Mouse (Mus musculus): ENCODE measurements around the gene Zfp101.

DNA sequence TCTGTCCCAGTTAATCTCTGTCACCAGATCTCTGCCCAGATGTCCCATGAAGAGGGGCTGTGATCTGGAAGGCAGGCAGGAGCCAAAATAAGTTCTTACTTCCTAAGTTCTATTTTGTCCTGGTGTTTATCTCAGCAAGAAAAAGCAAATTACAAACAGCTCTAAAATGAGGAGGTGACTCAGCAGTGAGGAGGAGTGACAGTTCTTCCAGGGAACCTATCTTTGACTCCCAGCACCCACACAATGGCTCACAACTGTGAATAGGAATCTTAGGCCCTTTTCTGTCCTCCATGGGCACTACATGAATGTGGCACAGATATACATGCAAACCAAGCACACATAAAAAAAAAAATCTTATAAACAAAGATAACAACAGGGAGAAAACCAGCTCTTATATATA lies 8.7 kb downstream of the Zfp101 start:
- TF ChIP-seq CTCF (IDR thresholded peaks at IDR 0.05; ENCODE audit: low read depth, low read length) (no peak), POLR2AphosphoS5 (IDR thresholded peaks at IDR 0.05; ENCODE audit: insufficient replicate concordance, low read depth, low read length) (no peak), GATA1 (IDR thresholded peaks at IDR 0.05; ENCODE audit: borderline replicate concordance, low read length) (no peak), TAL1 (conservative IDR thresholded peaks at IDR 0.05; ENCODE audit: low read depth, low read length) (no peak), GATA2 (IDR thresholded peaks at IDR 0.05; ENCODE audit: borderline replicate concordance, low read depth, low read length) (no peak)

Measured in G1E (cell line).